Mouse (Mus musculus) myocyte (in vitro differentiated cells): ENCODE results near the gene Zfp668.

ENCODE experiments used
- CEBPB ChIP-seq: IDR thresholded peaks from 2 replicates; pipeline ENCODE4 v1.6.1; 2011; ENCODE audit warnings: mild to moderate bottlenecking, moderate library complexity; ENCODE audit not compliant: poor library complexity, insufficient read depth, severe bottlenecking
- MAX ChIP-seq: IDR thresholded peaks from one replicate; pipeline ENCODE4 v1.6.1; 2011; ENCODE audit warnings: low read depth, mild to moderate bottlenecking, control low read depth
- MYOD1 ChIP-seq, 3 experiments: IDR thresholded peaks; one replicate each; pipeline ENCODE4 v1.6.1; 2011; ENCODE audit warnings: control low read depth in 2 of 3, low read depth in 2 of 3, mild to moderate bottlenecking in 2 of 3, moderate library complexity in 1 of 3; ENCODE audit not compliant: insufficient read length in 2 of 3, control insufficient read depth in 1 of 3
- POLR2A ChIP-seq: IDR thresholded peaks from one replicate; pipeline ENCODE4 v1.6.1; 2011; ENCODE audit warnings: low read depth, mild to moderate bottlenecking, control low read depth, moderate library complexity; ENCODE audit not compliant: insufficient read length
- POLR2AphosphoS2 ChIP-seq: IDR thresholded peaks from one replicate; pipeline ENCODE4 v1.6.1; 2011; ENCODE audit warnings: low read depth, control low read depth; ENCODE audit not compliant: insufficient read length
- USF1 ChIP-seq: IDR thresholded peaks from one replicate; pipeline ENCODE4 v1.6.1; 2011; ENCODE audit warnings: low read depth, mild to moderate bottlenecking, control low read depth, moderate library complexity

DNA sequence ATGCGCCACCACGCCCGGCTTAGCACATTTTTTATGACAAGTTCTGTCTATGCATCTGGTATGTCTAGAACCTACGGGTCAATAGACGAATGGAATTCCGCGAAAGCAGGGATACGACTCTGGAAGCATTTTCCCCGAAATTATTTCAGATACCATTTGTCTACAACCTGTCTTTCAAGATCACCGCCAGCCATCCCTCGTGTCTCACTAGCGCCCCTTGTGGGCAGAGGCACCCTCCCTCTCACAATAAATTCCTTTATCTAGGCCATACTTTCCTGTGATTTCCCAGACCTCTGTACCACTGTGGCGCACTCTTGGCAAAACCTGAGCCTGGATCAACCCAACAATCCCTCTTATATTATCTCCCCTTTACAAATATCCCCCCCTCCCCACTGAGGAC, 19.8 kb upstream of the Zfp668 start:
- no peak for TF ChIP-seq POLR2A
- TF ChIP-seq USF1 = no peak
- no peak for TF ChIP-seq POLR2AphosphoS2
- no peak for TF ChIP-seq CEBPB
- no peak for TF ChIP-seq MAX
- TF ChIP-seq MYOD1 (IDR thresholded peaks at IDR 0.05; ENCODE audit: control insufficient read depth in 1 of 3, insufficient read length in 2 of 3, low read depth in 2 of 3) = no peak
